Mouse (Mus musculus): ENCODE data around the gene Elavl1.

DNA sequence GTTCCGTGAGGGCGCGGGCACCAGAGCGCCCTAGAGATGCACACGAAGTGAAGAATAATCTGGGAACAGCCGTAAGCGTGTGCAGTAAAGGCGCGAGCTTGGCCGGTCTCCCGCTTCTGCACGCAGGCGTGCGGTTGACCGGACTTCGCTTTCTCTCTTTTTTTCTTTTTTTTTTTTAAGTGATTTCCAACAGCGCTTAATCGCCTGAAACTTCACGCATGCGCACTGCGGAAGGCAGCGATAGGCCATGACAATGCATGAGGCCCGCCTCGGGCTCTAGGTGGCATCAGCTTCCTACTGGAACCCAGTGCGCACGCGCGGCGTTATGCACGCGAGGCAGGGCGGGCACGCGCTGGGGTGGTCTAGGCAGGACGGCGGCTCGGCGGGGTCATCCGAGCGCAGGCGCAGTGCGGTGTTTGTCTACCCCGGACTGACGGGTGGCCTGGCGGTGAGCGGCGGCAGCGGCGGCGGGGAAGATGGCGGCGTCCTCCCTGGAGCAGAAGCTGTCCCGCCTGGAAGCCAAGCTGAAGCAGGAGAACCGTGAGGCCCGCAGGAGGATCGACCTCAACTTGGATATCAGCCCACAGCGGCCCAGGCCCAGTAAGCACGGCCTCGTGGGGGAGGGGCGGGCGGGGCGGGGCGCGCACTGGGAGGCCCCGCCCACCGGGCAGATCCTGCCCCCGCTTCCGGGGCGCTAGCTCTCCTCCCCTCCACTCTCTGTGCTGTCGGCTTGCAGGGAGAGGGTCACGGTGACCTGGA is 86.6 kb downstream of the Elavl1 start, which contains the start of the genes Map2k7 and Gm49320:
- peak; percentile 75 for TF ChIP-seq CTCF (IDR thresholded peaks at IDR 0.05)
- TF ChIP-seq EP300 (IDR thresholded peaks at IDR 0.05): no peak

Data from lung, postnatal 0 days (tissue).